Mouse (Mus musculus): ENCODE results near the gene Pamr1. TPM values are rescaled to one million over a fixed set of nuclear protein-coding genes. Genes with fewer than 3 reads are reported as not detected.

Gene Pamr1
- polyA plus RNA-seq, 1 experiment, result 2.3 TPM

- no peak for DNase-seq
- WGBS, result 4% methylated on average over 20 of the region's 20 CpGs
- H3K36me3 ChIP-seq (ENCODE audit: control insufficient read depth, insufficient read depth, low read length), result no peaks in the 10 kb centered on the region
- TF ChIP-seq POLR2A (IDR thresholded peaks at IDR 0.05; ENCODE audit: control insufficient read depth, extremely low read depth, insufficient read depth, low read length, poor library complexity) (no peak), CTCF (IDR thresholded peaks at IDR 0.05; ENCODE audit: borderline replicate concordance, control insufficient read depth, extremely low read depth, insufficient read depth, low read length, poor library complexity) (no peak)
- peaks cover 7% of the 10 kb centered on the region; the same call in 1 of the 2 replicates for H3K27me3 ChIP-seq (ENCODE audit: control insufficient read depth, insufficient read depth, low read length)
- no peaks in the 10 kb centered on the region for H3K4me1 ChIP-seq (replicated peaks; ENCODE audit: control insufficient read depth, insufficient read depth, low read length)
- H3K27ac ChIP-seq (ENCODE audit: control insufficient read depth, insufficient read depth, low read length), result no peak within 1 kb of the TSS
- H3K4me3 ChIP-seq (ENCODE audit: control insufficient read depth, insufficient read depth, low read length), result no peak within 1 kb of the TSS
Observed at GRCm38 (mm10) chr2:102658163-102658660, 108.4 kb downstream of the Pamr1 start, which contains the start of gene Slc1a2. TSS of gene Slc1a2 (plus strand) at chr2:102658659.

- Histone ChIP-seq H3K36me3 (ENCODE audit: control insufficient read depth, insufficient read depth, low read length) (no peaks in the 10 kb centered on the region), H3K4me3 (ENCODE audit: control insufficient read depth, insufficient read depth, low read length) (no peak overlapping the region), H3K27ac (ENCODE audit: control insufficient read depth, insufficient read depth, low read length) (no peak overlapping the region), H3K4me1 (replicated peaks; ENCODE audit: control insufficient read depth, insufficient read depth, low read length) (no peaks in the 10 kb centered on the region), H3K27me3 (ENCODE audit: control insufficient read depth, insufficient read depth, low read length) (peaks cover 7% of the 10 kb centered on the region; the same call in 1 of the 2 replicates)
- no peak for DNase-seq
- TF ChIP-seq POLR2A (IDR thresholded peaks at IDR 0.05; ENCODE audit: control insufficient read depth, extremely low read depth, insufficient read depth, low read length, poor library complexity) (no peak), CTCF (IDR thresholded peaks at IDR 0.05; ENCODE audit: borderline replicate concordance, control insufficient read depth, extremely low read depth, insufficient read depth, low read length, poor library complexity) (no peak)
- 2% methylated on average over 80 of the region's 80 CpGs for WGBS
Observed at GRCm38 (mm10) chr2:102658661-102659520, 109.1 kb downstream of the Pamr1 start.

- no peak for DNase-seq
- TF ChIP-seq CTCF (IDR thresholded peaks at IDR 0.05; ENCODE audit: borderline replicate concordance, control insufficient read depth, extremely low read depth, insufficient read depth, low read length, poor library complexity) (no peak), POLR2A (IDR thresholded peaks at IDR 0.05; ENCODE audit: control insufficient read depth, extremely low read depth, insufficient read depth, low read length, poor library complexity) (no peak)
- H3K4me3 ChIP-seq (ENCODE audit: control insufficient read depth, insufficient read depth, low read length), result no peak overlapping the region
- WGBS, result 5% methylated on average over 10 of the region's 10 CpGs
- no peaks in the 10 kb centered on the region for H3K4me1 ChIP-seq (replicated peaks; ENCODE audit: control insufficient read depth, insufficient read depth, low read length)
- H3K27me3 ChIP-seq (ENCODE audit: control insufficient read depth, insufficient read depth, low read length), result peaks cover 7% of the 10 kb centered on the region; the same call in 1 of the 2 replicates
- no peak overlapping the region for H3K27ac ChIP-seq (ENCODE audit: control insufficient read depth, insufficient read depth, low read length)
- H3K36me3 ChIP-seq (ENCODE audit: control insufficient read depth, insufficient read depth, low read length), result no peaks in the 10 kb centered on the region
Observed at GRCm38 (mm10) chr2:102659521-102659830, 109.7 kb downstream of the Pamr1 start.

- no peak for DNase-seq
- H3K36me3 ChIP-seq (ENCODE audit: control insufficient read depth, insufficient read depth, low read length), result no peaks in the 10 kb centered on the region
- H3K4me3 ChIP-seq (ENCODE audit: control insufficient read depth, insufficient read depth, low read length), result no peak overlapping the region
- H3K4me1 ChIP-seq (replicated peaks; ENCODE audit: control insufficient read depth, insufficient read depth, low read length), result no peaks in the 10 kb centered on the region
- no peak overlapping the region for H3K27ac ChIP-seq (ENCODE audit: control insufficient read depth, insufficient read depth, low read length)
- 53% methylated on average over 2 of the region's 2 CpGs for WGBS
- H3K27me3 ChIP-seq (ENCODE audit: control insufficient read depth, insufficient read depth, low read length), result peaks cover 7% of the 10 kb centered on the region; the same call in 1 of the 2 replicates
- TF ChIP-seq CTCF (IDR thresholded peaks at IDR 0.05; ENCODE audit: borderline replicate concordance, control insufficient read depth, extremely low read depth, insufficient read depth, low read length, poor library complexity), result no peak
Observed at GRCm38 (mm10) chr2:102661052-102661451, 111.2 kb downstream of the Pamr1 start.

- no peaks in the 10 kb centered on the region for H3K4me1 ChIP-seq (replicated peaks; ENCODE audit: control insufficient read depth, insufficient read depth, low read length)
- no peak overlapping the region for H3K4me3 ChIP-seq (ENCODE audit: control insufficient read depth, insufficient read depth, low read length)
- no peak for DNase-seq
- 81% methylated on average over 9 of the region's 9 CpGs for WGBS
- peaks cover 7% of the 10 kb centered on the region; the same call in 1 of the 2 replicates for H3K27me3 ChIP-seq (ENCODE audit: control insufficient read depth, insufficient read depth, low read length)
- H3K36me3 ChIP-seq (ENCODE audit: control insufficient read depth, insufficient read depth, low read length), result no peaks in the 10 kb centered on the region
- no peak overlapping the region for H3K27ac ChIP-seq (ENCODE audit: control insufficient read depth, insufficient read depth, low read length)
- TF ChIP-seq CTCF (IDR thresholded peaks at IDR 0.05; ENCODE audit: borderline replicate concordance, control insufficient read depth, extremely low read depth, insufficient read depth, low read length, poor library complexity), result no peak
- TF ChIP-seq POLR2A (IDR thresholded peaks at IDR 0.05; ENCODE audit: control insufficient read depth, extremely low read depth, insufficient read depth, low read length, poor library complexity), result no peak
Observed at GRCm38 (mm10) chr2:102662911-102663310, 113.1 kb downstream of the Pamr1 start.

- Histone ChIP-seq H3K27me3 (ENCODE audit: control insufficient read depth, insufficient read depth, low read length) (peaks cover 3% of the 10 kb centered on the region; the same call in 1 of the 2 replicates), H3K4me3 (ENCODE audit: control insufficient read depth, insufficient read depth, low read length) (no peak overlapping the region), H3K27ac (ENCODE audit: control insufficient read depth, insufficient read depth, low read length) (no peak overlapping the region), H3K4me1 (replicated peaks; ENCODE audit: control insufficient read depth, insufficient read depth, low read length) (no peaks in the 10 kb centered on the region), H3K36me3 (ENCODE audit: control insufficient read depth, insufficient read depth, low read length) (no peaks in the 10 kb centered on the region)
- 71% methylated on average over 6 of the region's 6 CpGs for WGBS
- TF ChIP-seq POLR2A (IDR thresholded peaks at IDR 0.05; ENCODE audit: control insufficient read depth, extremely low read depth, insufficient read depth, low read length, poor library complexity) (no peak), CTCF (IDR thresholded peaks at IDR 0.05; ENCODE audit: borderline replicate concordance, control insufficient read depth, extremely low read depth, insufficient read depth, low read length, poor library complexity) (no peak)
- no peak for DNase-seq
Observed at GRCm38 (mm10) chr2:102663339-102663738, 113.5 kb downstream of the Pamr1 start.

Measured in thymus, adult 2 months (tissue).